Mouse (Mus musculus) stomach, postnatal 0 days (tissue): Measurements from ENCODE around the gene Atg9b. TPM values are rescaled to one million over a fixed set of nuclear protein-coding genes. Genes with fewer than 3 reads are reported as not detected.
A peak's percentile ranks its signal among the peaks of the same experiment; 100 is the strongest.

Experiments
- ATAC-seq: fragments of 200-750 bp; cut with Nextera tagmentation; 2 replicates; pipeline ENCODE4 v1.8.0; 2017; ENCODE audit not compliant: low FRiP score, low TSS enrichment
- DNase-seq: peaks from one replicate; pipeline ENCODE4 v3.0.0-alpha.2; 2016; ENCODE audit warnings: low spot score
- H3K27ac ChIP-seq: fragments of 300-500 bp; sonication (generic); replicated peaks from 2 replicates; pipeline ENCODE4 v1.5.1; 2014; ENCODE audit warnings: mild to moderate bottlenecking, control low read depth
- H3K27me3 ChIP-seq: fragments of 300-500 bp; sonication (generic); 2 replicates; pipeline ENCODE4 v1.6.1; 2014; ENCODE audit warnings: low read length; ENCODE audit not compliant: control insufficient read depth, insufficient read depth
- H3K36me3 ChIP-seq: fragments of 300-500 bp; sonication (generic); 2 replicates; pipeline ENCODE4 v1.6.1; 2014; ENCODE audit warnings: low read length, mixed read lengths; ENCODE audit not compliant: control insufficient read depth, insufficient read depth
- H3K4me1 ChIP-seq: fragments of 300-500 bp; sonication (generic); replicated peaks from 2 replicates; pipeline ENCODE4 v1.6.1; 2014; ENCODE audit warnings: antibody characterized with exemption; ENCODE audit not compliant: control insufficient read depth, insufficient read depth
- H3K4me2 ChIP-seq: fragments of 300-500 bp; sonication (generic); replicated peaks from 2 replicates; pipeline ENCODE4 v1.6.1; 2014; ENCODE audit warnings: low read depth, mild to moderate bottlenecking, control low read depth, moderate library complexity
- H3K4me3 ChIP-seq: fragments of 300-500 bp; sonication (generic); 2 replicates; pipeline ENCODE4 v1.5.1; 2014; ENCODE audit warnings: low read depth, low read length, control low read depth
- H3K9ac ChIP-seq: fragments of 300-500 bp; sonication (generic); 2 replicates; pipeline ENCODE4 v1.6.1; 2014; ENCODE audit warnings: mild to moderate bottlenecking, low read length, control low read depth, mixed read lengths
- H3K9me3 ChIP-seq: fragments of 300-500 bp; sonication (generic); 2 replicates; pipeline ENCODE4 v1.6.1; 2016; ENCODE audit warnings: low read length; ENCODE audit not compliant: control insufficient read depth
- CTCF ChIP-seq: IDR thresholded peaks from 2 replicates; pipeline ENCODE4 v1.5.1; 2016; ENCODE audit warnings: antibody characterized with exemption, low read depth, mild to moderate bottlenecking, moderate library complexity
- EP300 ChIP-seq: optimal IDR thresholded peaks from 2 replicates; pipeline ENCODE3; 2016; ENCODE audit warnings: antibody characterized with exemption
- WGBS: fragments of 180-500 bp; shearing (Covaris S2); extraction: QIAGEN DNeasy Blood & Tissue Kit; methylation state at CpG from one replicate; pipeline ENCODE4 v1.1.7; 2014; 5-methylcytosine and 5-hydroxymethylcytosine counted together
- polyA plus RNA-seq: library from polyadenylated mRNA; unstranded; fragments of >200 nt; fragmentation: Nextera tagmentation; extraction: Ambion mirVana; gene quantifications from 2 replicates; pipeline ENCODE4 v1.2.1, GENCODE M21; 2015

Atg9b gene
- polyA plus RNA-seq, 1 experiment from 2014 or later = 4.1 TPM

DNA sequence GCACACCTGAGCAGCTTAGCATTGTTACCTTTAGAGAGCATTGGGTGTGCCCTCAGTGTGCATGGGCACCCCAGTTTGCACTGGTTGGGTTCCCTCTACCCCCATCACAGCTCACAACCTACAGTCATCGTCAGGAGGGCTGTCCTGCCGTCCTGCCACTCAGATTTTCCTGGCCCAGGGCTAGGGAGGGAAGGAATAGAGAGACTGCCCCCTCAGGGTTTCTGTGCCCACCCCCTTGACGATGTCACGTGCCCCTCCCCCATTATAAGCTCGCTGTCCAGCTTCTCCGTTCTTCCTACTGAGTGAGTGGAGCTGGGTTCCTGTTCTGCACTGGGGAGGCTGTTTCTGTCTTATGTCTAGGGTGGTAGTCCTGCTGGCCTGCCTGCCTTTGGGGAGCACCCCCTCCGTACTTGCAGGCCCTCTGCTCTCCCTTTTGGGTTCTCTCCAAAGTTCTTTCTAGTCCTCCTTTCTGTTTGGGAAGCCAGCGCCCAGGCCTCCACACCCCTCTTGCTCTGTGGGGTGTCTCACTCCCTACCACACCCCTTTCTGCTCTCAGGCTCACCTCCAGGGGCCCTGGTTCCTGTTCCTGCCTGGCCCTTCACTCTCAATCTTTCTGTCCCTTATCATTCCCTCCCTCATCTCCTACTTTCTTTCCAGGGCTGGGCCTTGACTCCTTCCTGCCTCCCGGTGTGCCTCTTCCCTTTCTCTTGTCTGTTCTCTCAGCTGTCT lies 34.8 kb upstream of the Atg9b start:
- H3K4me1 ChIP-seq = no peaks in the 10 kb centered on the region; the same call in none of the 2 replicates
- H3K36me3 ChIP-seq = peaks cover 20% of the 10 kb centered on the region
- TF ChIP-seq CTCF (no peak), EP300 (no peak)
- DNase-seq = peak; percentile 58
- H3K27ac ChIP-seq = peak overlapping the region; percentile 94
- peak overlapping the region; percentile 88 for H3K4me2 ChIP-seq
- H3K4me3 ChIP-seq = peak overlapping the region; percentile 68
- no peaks in the 10 kb centered on the region for H3K27me3 ChIP-seq
- H3K9ac ChIP-seq = peak overlapping the region; percentile 76
- H3K9me3 ChIP-seq = no peaks in the 10 kb centered on the region
- 17% methylated on average over 9 of the region's 9 CpGs for WGBS
- no peak for ATAC-seq

DNA sequence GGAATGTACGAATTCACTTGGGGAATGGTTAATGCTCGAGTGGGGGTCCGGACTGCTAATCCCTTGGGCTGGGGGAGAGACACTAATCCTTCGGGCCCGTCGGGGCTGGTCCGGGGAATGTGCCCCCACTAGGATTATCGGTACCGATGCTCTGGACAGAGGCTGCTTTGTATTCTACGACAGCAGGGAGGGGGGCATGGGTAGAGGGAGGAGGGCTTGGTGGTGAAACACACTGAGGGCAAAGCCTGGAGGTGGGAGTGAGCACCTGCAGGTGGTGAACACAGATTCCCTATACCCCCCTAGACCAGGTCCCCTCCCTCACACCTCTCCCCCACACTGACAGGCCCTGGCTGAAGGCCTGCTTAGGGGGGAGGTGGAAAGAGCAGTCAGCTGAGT lies 34.1 kb upstream of the Atg9b start:
- TF ChIP-seq CTCF (no peak), EP300 (no peak)
- peak overlapping the region; percentile 94 for H3K27ac ChIP-seq
- H3K4me1 ChIP-seq = no peaks in the 10 kb centered on the region; the same call in none of the 2 replicates
- H3K4me3 ChIP-seq = peak overlapping the region; percentile 68
- ATAC-seq = no peak
- H3K9ac ChIP-seq = peak overlapping the region; percentile 76
- H3K4me2 ChIP-seq = peak overlapping the region; percentile 88
- peak; percentile 50 for DNase-seq
- no peaks in the 10 kb centered on the region for H3K27me3 ChIP-seq
- H3K36me3 ChIP-seq = peaks cover 16% of the 10 kb centered on the region
- no peaks in the 10 kb centered on the region for H3K9me3 ChIP-seq
- 0% methylated on average over 10 of the region's 10 CpGs for WGBS

DNA sequence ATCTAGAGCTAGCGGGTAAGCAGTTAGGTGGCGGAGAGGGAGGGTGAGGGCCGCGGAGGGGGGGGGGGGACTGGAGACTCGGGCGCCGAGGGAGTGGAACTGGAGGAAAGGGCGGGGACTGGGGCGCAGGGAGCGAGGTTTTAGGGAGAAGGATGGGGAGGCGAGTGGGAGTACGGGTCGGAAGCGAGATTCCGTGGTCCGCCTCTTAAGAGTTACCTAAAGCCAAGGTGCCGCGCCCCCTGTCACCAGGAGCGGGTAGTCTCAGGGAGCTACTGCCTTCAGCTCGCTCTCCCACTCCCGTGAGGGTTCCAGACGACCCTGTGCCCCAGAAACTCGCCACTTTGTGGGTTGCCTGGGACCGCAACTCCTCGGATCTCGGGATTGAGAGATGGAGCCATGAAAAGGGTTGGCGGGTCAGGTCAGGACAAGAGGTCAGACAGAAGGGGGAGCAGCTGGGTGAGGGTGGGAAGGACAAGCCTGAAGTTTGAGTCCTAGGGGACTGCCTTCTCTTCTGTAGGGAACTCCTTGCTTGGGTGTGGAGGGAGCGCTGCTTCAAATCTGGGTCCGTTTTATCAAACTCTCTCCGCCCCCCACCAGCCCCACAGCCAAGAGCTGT lies 33.6 kb upstream of the Atg9b start:
- peak overlapping the region; percentile 68 for H3K4me3 ChIP-seq
- ATAC-seq (no peak), DNase-seq (peak; percentile 68)
- H3K36me3 ChIP-seq = peaks cover 11% of the 10 kb centered on the region
- 0% methylated on average over 25 of the region's 30 CpGs for WGBS
- peak overlapping the region; percentile 94 for H3K27ac ChIP-seq
- peak; percentile 48 for TF ChIP-seq CTCF
- no peak for TF ChIP-seq EP300
- H3K4me1 ChIP-seq = no peaks in the 10 kb centered on the region; the same call in none of the 2 replicates
- H3K9me3 ChIP-seq = no peaks in the 10 kb centered on the region
- peak overlapping the region; percentile 76 for H3K9ac ChIP-seq
- H3K27me3 ChIP-seq = no peaks in the 10 kb centered on the region
- peak overlapping the region; percentile 88 for H3K4me2 ChIP-seq

GRCm38 (mm10) chr5:24424861-24425411 lies 33.0 kb upstream of the Atg9b start:
- peak; percentile 17; the same call in 1 of the 2 replicates for ATAC-seq
- DNase-seq = peak; percentile 90
- Histone ChIP-seq H3K4me1 (no peaks in the 10 kb centered on the region; the same call in none of the 2 replicates), H3K4me2 (peak overlapping the region; percentile 88), H3K27ac (peak overlapping the region; percentile 94), H3K9me3 (no peaks in the 10 kb centered on the region), H3K4me3 (peak overlapping the region; percentile 68), H3K36me3 (peaks cover 5% of the 10 kb centered on the region; the same call in 1 of the 2 replicates), H3K27me3 (no peaks in the 10 kb centered on the region), H3K9ac (peak overlapping the region; percentile 76)
- under 1% methylated on average over 43 of the region's 60 CpGs for WGBS
- TF ChIP-seq EP300 (no peak), CTCF (no peak)

DNA sequence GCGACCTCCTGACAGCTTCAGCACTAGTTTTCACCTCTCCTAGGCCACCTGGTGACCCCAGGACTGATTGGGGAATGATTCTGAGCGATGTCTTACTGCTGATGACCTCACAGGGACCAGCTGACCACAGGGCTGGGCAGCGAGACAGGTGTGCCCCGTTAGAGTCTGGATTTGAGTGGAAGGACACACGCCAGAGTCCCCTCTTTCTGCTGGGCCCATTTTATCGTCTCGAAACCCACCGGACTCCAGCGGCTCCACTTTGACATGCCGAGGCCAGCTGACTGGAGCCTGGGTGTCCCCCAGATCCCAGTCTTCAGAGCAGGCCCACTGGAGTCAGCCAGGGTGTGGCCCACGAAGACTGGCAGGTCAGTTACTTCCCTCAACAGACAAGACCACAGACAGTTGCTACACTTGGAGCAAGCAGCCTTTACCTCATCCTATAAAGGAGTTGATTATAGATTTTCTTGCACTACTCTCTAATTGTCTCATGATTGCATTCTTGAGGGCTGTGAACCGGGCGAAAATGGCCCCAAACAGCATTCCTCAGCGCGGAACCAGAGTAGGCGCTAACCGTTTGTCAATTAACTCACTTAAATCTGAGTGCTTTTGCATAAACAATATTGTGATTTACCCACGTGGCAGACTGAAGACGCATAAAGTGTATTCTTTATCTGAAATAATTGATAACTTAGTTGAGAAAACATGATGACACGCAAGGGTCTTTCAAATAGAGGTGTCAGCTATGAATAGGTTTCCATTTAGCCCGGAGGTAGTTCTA lies 32.2 kb upstream of the Atg9b start:
- Histone ChIP-seq H3K4me3 (peak overlapping the region; percentile 68), H3K9ac (peak overlapping the region; percentile 76), H3K36me3 (peaks cover 3% of the 10 kb centered on the region; the same call in 1 of the 2 replicates), H3K27ac (peak overlapping the region; percentile 94), H3K4me2 (peak overlapping the region; percentile 88), H3K4me1 (no peaks in the 10 kb centered on the region; the same call in none of the 2 replicates), H3K9me3 (no peaks in the 10 kb centered on the region), H3K27me3 (no peaks in the 10 kb centered on the region)
- WGBS = 7% methylated on average over 21 of the region's 21 CpGs
- DNase-seq (no peak), ATAC-seq (peak; percentile 24)
- TF ChIP-seq CTCF (no peak), EP300 (peak; percentile 71)
